Mouse (Mus musculus): Measurements from ENCODE around the gene Lrg1.

DNA sequence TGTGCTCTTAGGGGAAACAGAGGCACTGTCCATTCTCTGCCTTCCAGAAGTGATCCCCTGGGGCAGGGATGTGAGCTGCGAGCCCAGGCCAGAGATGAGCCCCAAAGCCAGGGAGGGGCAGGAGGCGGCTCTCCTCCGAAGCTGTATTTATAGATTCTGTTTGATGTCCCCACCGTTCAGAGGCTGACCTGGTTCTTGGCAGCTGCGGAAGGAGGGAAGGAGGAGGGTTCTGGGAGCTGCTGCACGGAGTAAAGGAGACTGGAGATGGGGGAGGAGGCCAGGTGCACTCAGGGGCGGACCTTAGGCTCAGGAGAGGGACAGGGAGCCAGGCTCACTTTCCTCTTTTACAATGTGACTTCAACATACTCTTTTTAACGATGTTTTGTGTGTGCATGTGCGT lies 24.3 kb upstream of the Lrg1 start:
- TF ChIP-seq POLR2A (IDR thresholded peaks at IDR 0.05; ENCODE audit: control insufficient read depth, low read depth, low read length) (no peak), CTCF (IDR thresholded peaks at IDR 0.05; ENCODE audit: control insufficient read depth, insufficient read depth, insufficient replicate concordance, low read depth, low read length) (no peak)

Measured in testis, adult 2 months (tissue).